Mouse (Mus musculus) cerebellum, adult 9-11 months (tissue): ENCODE data around the gene Ddx42.
"Not testable (repeated sequence)": the region's sequence is repeated elsewhere in the genome, so short reads cannot be mapped to it uniquely, and the experiment has no call there.

Experiments
- DNase-seq: peaks from one replicate; pipeline ENCODE4 v3.0.0; 2022

Ddx42 gene

GRCm38 (mm10) chr11:106216730-106217490 is at the start of gene Ddx42:
Gene Ddx42, plus strand, starts transcription at chr11:106216926.
- peak; percentile 96 for DNase-seq

- no peak for DNase-seq
Observed at GRCm38 (mm10) chr11:106167435-106167834, 49.3 kb upstream of the Ddx42 start.

GRCm38 (mm10) chr11:106170807-106171206 is 45.9 kb upstream of the Ddx42 start:
- DNase-seq: no peak

- DNase-seq: no peak
Observed at GRCm38 (mm10) chr11:106173228-106173627, 43.5 kb upstream of the Ddx42 start.

GRCm38 (mm10) chr11:106174372-106174771 is 42.4 kb upstream of the Ddx42 start:
- peak; percentile 79 for DNase-seq

GRCm38 (mm10) chr11:106175081-106175480 is 41.6 kb upstream of the Ddx42 start:
- peak; percentile 79 for DNase-seq

GRCm38 (mm10) chr11:106176372-106176771 is 40.4 kb upstream of the Ddx42 start:
- no peak for DNase-seq

- DNase-seq: no peak
Observed at GRCm38 (mm10) chr11:106178036-106178782, 38.5 kb upstream of the Ddx42 start.

GRCm38 (mm10) chr11:106179711-106180448 is 36.8 kb upstream of the Ddx42 start:
- DNase-seq: peak; percentile 88

GRCm38 (mm10) chr11:106180449-106180801 is 36.3 kb upstream of the Ddx42 start:
- DNase-seq: no peak

- DNase-seq: no peak
Observed at GRCm38 (mm10) chr11:106187326-106187725, 29.4 kb upstream of the Ddx42 start.

GRCm38 (mm10) chr11:106191716-106192115 is 25.0 kb upstream of the Ddx42 start:
- DNase-seq: no peak

GRCm38 (mm10) chr11:106192241-106192640 is 24.5 kb upstream of the Ddx42 start:
- no peak for DNase-seq

GRCm38 (mm10) chr11:106192657-106193370 is 23.9 kb upstream of the Ddx42 start:
- no peak for DNase-seq

GRCm38 (mm10) chr11:106193371-106194154 is 23.2 kb upstream of the Ddx42 start:
- peak; percentile 98 for DNase-seq

- no peak for DNase-seq
Observed at GRCm38 (mm10) chr11:106194155-106194541, 22.6 kb upstream of the Ddx42 start.

GRCm38 (mm10) chr11:106194891-106195290 is 21.8 kb upstream of the Ddx42 start:
- DNase-seq: no peak

GRCm38 (mm10) chr11:106195341-106195740 is 21.4 kb upstream of the Ddx42 start:
- DNase-seq: no peak

GRCm38 (mm10) chr11:106198277-106198676 is 18.4 kb upstream of the Ddx42 start:
- DNase-seq: no peak

GRCm38 (mm10) chr11:106199997-106200396 is 16.7 kb upstream of the Ddx42 start:
- not testable (repeated sequence) for DNase-seq

GRCm38 (mm10) chr11:106200756-106201155 is 16.0 kb upstream of the Ddx42 start:
- DNase-seq: no peak
